Mouse (Mus musculus) cerebellum, adult 18-20 months (tissue): ENCODE measurements at regions not wholly inside any gene's neighbourhood (a gene's known extent, or its start where the extent isn't known, plus 50 kb on each side); places are given as distances from the start of the nearest gene placed in this dataset.

Experiments used
- DNase-seq, 2 experiments: peaks; one replicate each; pipeline ENCODE4 v3.0.0; 2021

- DNase-seq, result no peak
These were observed 54.9 kb upstream of the Basp1 start for GRCm38 (mm10) chr15:25468478-25468877.

- no peak for DNase-seq
These were observed 55.8 kb upstream of the Basp1 start for GRCm38 (mm10) chr15:25469185-25469845.

GRCm38 (mm10) chr15:25471331-25471730 lies 57.8 kb upstream of the Basp1 start:
- DNase-seq, result no peak

GRCm38 (mm10) chr15:25473201-25473710 lies 59.7 kb upstream of the Basp1 start:
- no peak for DNase-seq

- no peak for DNase-seq
These were observed 60.5 kb upstream of the Basp1 start for GRCm38 (mm10) chr15:25474096-25474495.

- DNase-seq, result no peak
These were observed 69.0 kb upstream of the Basp1 start for GRCm38 (mm10) chr15:25482586-25482985.

- DNase-seq, result no peak
These were observed 71.8 kb upstream of the Basp1 start for GRCm38 (mm10) chr15:25485372-25485771.

- DNase-seq, result no peak
These were observed 72.6 kb upstream of the Basp1 start for GRCm38 (mm10) chr15:25486158-25486557.

GRCm38 (mm10) chr15:25489804-25490203 lies 76.2 kb upstream of the Basp1 start:
- DNase-seq, result no peak

- no peak for DNase-seq
These were observed 78.7 kb upstream of the Basp1 start for GRCm38 (mm10) chr15:25492161-25492746.

- DNase-seq, result no peak
These were observed 81.2 kb upstream of the Basp1 start for GRCm38 (mm10) chr15:25494687-25495299.

- no peak for DNase-seq
These were observed 82.5 kb upstream of the Basp1 start for GRCm38 (mm10) chr15:25495926-25496644.

- no peak for DNase-seq
These were observed 84.2 kb upstream of the Basp1 start for GRCm38 (mm10) chr15:25497743-25498142.

GRCm38 (mm10) chr15:25498422-25498821 lies 84.9 kb upstream of the Basp1 start:
- no peak for DNase-seq

- no peak for DNase-seq
These were observed 88.9 kb upstream of the Basp1 start for GRCm38 (mm10) chr15:25502513-25502912.

GRCm38 (mm10) chr15:25503104-25503503 lies 89.5 kb upstream of the Basp1 start:
- no peak for DNase-seq

- DNase-seq, result no peak
These were observed 95.6 kb upstream of the Basp1 start for GRCm38 (mm10) chr15:25509139-25509538.

GRCm38 (mm10) chr15:25509584-25509983 lies 96.0 kb upstream of the Basp1 start:
- no peak for DNase-seq

GRCm38 (mm10) chr15:25510060-25510492 lies 96.5 kb upstream of the Basp1 start:
- DNase-seq, result no peak

GRCm38 (mm10) chr15:25518025-25518928 lies 104.0 kb upstream of the Myo10 start:
- no peak for DNase-seq

- DNase-seq, result no peak
These were observed 98.1 kb upstream of the Myo10 start for GRCm38 (mm10) chr15:25524189-25524588.

GRCm38 (mm10) chr15:25525337-25525736 lies 97.0 kb upstream of the Myo10 start:
- no peak for DNase-seq
